Mouse (Mus musculus): ENCODE data around the gene Pnrc2. TPM values are rescaled to one million over a fixed set of nuclear protein-coding genes. Genes with fewer than 3 reads are reported as not detected.
A peak's percentile ranks its signal among the peaks of the same experiment; 100 is the strongest.

Pnrc2 gene
- polyA plus RNA-seq, 1 experiment from 2014 or later: 74.9 TPM

GRCm38 (mm10) chr4:135884531-135884930 is 10.9 kb upstream of the Pnrc2 start:
- 63% methylated on average over 6 of the region's 6 CpGs for WGBS (ENCODE audit: insufficient replicate concordance)
- H3K36me3 ChIP-seq (ENCODE audit: control insufficient read depth, insufficient read depth): no peaks in the 10 kb centered on the region
- no peak overlapping the region for H3K9ac ChIP-seq (ENCODE audit: low read depth, low read length)
- no peak overlapping the region for H3K27ac ChIP-seq (ENCODE audit: low read length)
- H3K27me3 ChIP-seq (ENCODE audit: control insufficient read depth, insufficient read depth, low read depth, low read length): no peaks in the 10 kb centered on the region
- H3K4me2 ChIP-seq (ENCODE audit: low read depth, low read length): no peak overlapping the region
- no peaks in the 10 kb centered on the region for H3K9me3 ChIP-seq (replicated peaks; ENCODE audit: control insufficient read depth, low read length)
- ATAC-seq (ENCODE audit: low read depth): no peak
- H3K4me3 ChIP-seq (ENCODE audit: low read depth, low read length): no peak overlapping the region
- peaks cover 4% of the 10 kb centered on the region for H3K4me1 ChIP-seq (ENCODE audit: control insufficient read depth, low read depth, low read length)

GRCm38 (mm10) chr4:135883881-135884516 is 10.3 kb upstream of the Pnrc2 start:
- Histone ChIP-seq H3K27ac (ENCODE audit: low read length) (no peak overlapping the region), H3K4me3 (ENCODE audit: low read depth, low read length) (no peak overlapping the region), H3K9me3 (replicated peaks; ENCODE audit: control insufficient read depth, low read length) (no peaks in the 10 kb centered on the region), H3K4me1 (ENCODE audit: control insufficient read depth, low read depth, low read length) (peaks cover 4% of the 10 kb centered on the region), H3K4me2 (ENCODE audit: low read depth, low read length) (no peak overlapping the region), H3K36me3 (ENCODE audit: control insufficient read depth, insufficient read depth) (no peaks in the 10 kb centered on the region), H3K27me3 (ENCODE audit: control insufficient read depth, insufficient read depth, low read depth, low read length) (no peaks in the 10 kb centered on the region), H3K9ac (ENCODE audit: low read depth, low read length) (no peak overlapping the region)
- no peak for ATAC-seq (ENCODE audit: low read depth)
- 43% methylated on average over 7 of the region's 7 CpGs for WGBS (ENCODE audit: insufficient replicate concordance)

GRCm38 (mm10) chr4:135883401-135883851 is 9.8 kb upstream of the Pnrc2 start:
- no peak overlapping the region for H3K4me2 ChIP-seq (ENCODE audit: low read depth, low read length)
- ATAC-seq (ENCODE audit: low read depth): no peak
- 56% methylated on average over 10 of the region's 10 CpGs for WGBS (ENCODE audit: insufficient replicate concordance)
- no peaks in the 10 kb centered on the region for H3K27me3 ChIP-seq (ENCODE audit: control insufficient read depth, insufficient read depth, low read depth, low read length)
- no peaks in the 10 kb centered on the region for H3K9me3 ChIP-seq (replicated peaks; ENCODE audit: control insufficient read depth, low read length)
- no peak overlapping the region for H3K4me3 ChIP-seq (ENCODE audit: low read depth, low read length)
- peak overlapping the region; percentile 17; the same call in 1 of the 2 replicates for H3K27ac ChIP-seq (ENCODE audit: low read length)
- H3K36me3 ChIP-seq (ENCODE audit: control insufficient read depth, insufficient read depth): no peaks in the 10 kb centered on the region
- H3K9ac ChIP-seq (ENCODE audit: low read depth, low read length): no peak overlapping the region
- H3K4me1 ChIP-seq (ENCODE audit: control insufficient read depth, low read depth, low read length): peaks cover 4% of the 10 kb centered on the region

GRCm38 (mm10) chr4:135882023-135882422 is 8.4 kb upstream of the Pnrc2 start:
- Histone ChIP-seq H3K4me3 (ENCODE audit: low read depth, low read length) (no peak overlapping the region), H3K4me2 (ENCODE audit: low read depth, low read length) (no peak overlapping the region), H3K9ac (ENCODE audit: low read depth, low read length) (no peak overlapping the region), H3K4me1 (ENCODE audit: control insufficient read depth, low read depth, low read length) (peaks cover 5% of the 10 kb centered on the region), H3K9me3 (replicated peaks; ENCODE audit: control insufficient read depth, low read length) (no peaks in the 10 kb centered on the region), H3K36me3 (ENCODE audit: control insufficient read depth, insufficient read depth) (no peaks in the 10 kb centered on the region), H3K27ac (ENCODE audit: low read length) (no peak overlapping the region), H3K27me3 (ENCODE audit: control insufficient read depth, insufficient read depth, low read depth, low read length) (no peaks in the 10 kb centered on the region)
- WGBS (ENCODE audit: insufficient replicate concordance): 58% methylated on average over 6 of the region's 6 CpGs
- no peak for ATAC-seq (ENCODE audit: low read depth)

- ATAC-seq (ENCODE audit: low read depth): no peak
- H3K36me3 ChIP-seq (ENCODE audit: control insufficient read depth, insufficient read depth): no peaks in the 10 kb centered on the region
- no peak overlapping the region for H3K4me2 ChIP-seq (ENCODE audit: low read depth, low read length)
- no peak overlapping the region for H3K9ac ChIP-seq (ENCODE audit: low read depth, low read length)
- H3K4me1 ChIP-seq (ENCODE audit: control insufficient read depth, low read depth, low read length): peaks cover 20% of the 10 kb centered on the region
- H3K4me3 ChIP-seq (ENCODE audit: low read depth, low read length): no peak overlapping the region
- no peak overlapping the region for H3K27ac ChIP-seq (ENCODE audit: low read length)
- H3K27me3 ChIP-seq (ENCODE audit: control insufficient read depth, insufficient read depth, low read depth, low read length): no peaks in the 10 kb centered on the region
- WGBS (ENCODE audit: insufficient replicate concordance): 72% methylated on average over 10 of the region's 10 CpGs
- no peaks in the 10 kb centered on the region for H3K9me3 ChIP-seq (replicated peaks; ENCODE audit: control insufficient read depth, low read length)
Measured at GRCm38 (mm10) chr4:135880576-135880975, 6.9 kb upstream of the Pnrc2 start.

GRCm38 (mm10) chr4:135880018-135880417 is 6.4 kb upstream of the Pnrc2 start:
- Histone ChIP-seq H3K27me3 (ENCODE audit: control insufficient read depth, insufficient read depth, low read depth, low read length) (no peaks in the 10 kb centered on the region), H3K4me3 (ENCODE audit: low read depth, low read length) (no peak overlapping the region), H3K4me2 (ENCODE audit: low read depth, low read length) (no peak overlapping the region), H3K36me3 (ENCODE audit: control insufficient read depth, insufficient read depth) (no peaks in the 10 kb centered on the region), H3K9ac (ENCODE audit: low read depth, low read length) (no peak overlapping the region), H3K4me1 (ENCODE audit: control insufficient read depth, low read depth, low read length) (peaks cover 25% of the 10 kb centered on the region), H3K9me3 (replicated peaks; ENCODE audit: control insufficient read depth, low read length) (no peaks in the 10 kb centered on the region), H3K27ac (ENCODE audit: low read length) (no peak overlapping the region)
- no peak for ATAC-seq (ENCODE audit: low read depth)
- 84% methylated on average over 6 of the region's 6 CpGs for WGBS (ENCODE audit: insufficient replicate concordance)

- 72% methylated on average over 6 of the region's 6 CpGs for WGBS (ENCODE audit: insufficient replicate concordance)
Measured at GRCm38 (mm10) chr4:135879021-135879420, 5.4 kb upstream of the Pnrc2 start.

GRCm38 (mm10) chr4:135877742-135878141 is 4.1 kb upstream of the Pnrc2 start:
- no peak overlapping the region for H3K27ac ChIP-seq (ENCODE audit: low read length)
- no peaks in the 10 kb centered on the region for H3K9me3 ChIP-seq (replicated peaks; ENCODE audit: control insufficient read depth, low read length)
- no peak overlapping the region for H3K4me3 ChIP-seq (ENCODE audit: low read depth, low read length)
- H3K27me3 ChIP-seq (ENCODE audit: control insufficient read depth, insufficient read depth, low read depth, low read length): no peaks in the 10 kb centered on the region
- peaks cover 1% of the 10 kb centered on the region for H3K36me3 ChIP-seq (ENCODE audit: control insufficient read depth, insufficient read depth)
- WGBS (ENCODE audit: insufficient replicate concordance): 54% methylated on average over 2 of the region's 2 CpGs
- ATAC-seq (ENCODE audit: low read depth): no peak
- H3K4me2 ChIP-seq (ENCODE audit: low read depth, low read length): no peak overlapping the region
- no peak overlapping the region for H3K9ac ChIP-seq (ENCODE audit: low read depth, low read length)
- peaks cover 31% of the 10 kb centered on the region for H3K4me1 ChIP-seq (ENCODE audit: control insufficient read depth, low read depth, low read length)

More at GRCm38 (mm10) chr4:135879021-135879420, 5.4 kb upstream of the Pnrc2 start:
- no peaks in the 10 kb centered on the region for H3K9me3 ChIP-seq (replicated peaks; ENCODE audit: control insufficient read depth, low read length)
- ATAC-seq (ENCODE audit: low read depth): no peak
- peaks cover 35% of the 10 kb centered on the region for H3K4me1 ChIP-seq (ENCODE audit: control insufficient read depth, low read depth, low read length)
- H3K4me2 ChIP-seq (ENCODE audit: low read depth, low read length): no peak overlapping the region
- H3K36me3 ChIP-seq (ENCODE audit: control insufficient read depth, insufficient read depth): no peaks in the 10 kb centered on the region
- no peak overlapping the region for H3K27ac ChIP-seq (ENCODE audit: low read length)
- no peak overlapping the region for H3K9ac ChIP-seq (ENCODE audit: low read depth, low read length)
- H3K4me3 ChIP-seq (ENCODE audit: low read depth, low read length): no peak overlapping the region
- no peaks in the 10 kb centered on the region for H3K27me3 ChIP-seq (ENCODE audit: control insufficient read depth, insufficient read depth, low read depth, low read length)

- peaks cover 37% of the 10 kb centered on the region for H3K4me1 ChIP-seq (ENCODE audit: control insufficient read depth, low read depth, low read length)
- peak overlapping the region; percentile 54 for H3K4me3 ChIP-seq (ENCODE audit: low read depth, low read length)
- H3K27me3 ChIP-seq (ENCODE audit: control insufficient read depth, insufficient read depth, low read depth, low read length): no peaks in the 10 kb centered on the region
- peak overlapping the region; percentile 75 for H3K4me2 ChIP-seq (ENCODE audit: low read depth, low read length)
- ATAC-seq (ENCODE audit: low read depth): no peak
- no peaks in the 10 kb centered on the region for H3K9me3 ChIP-seq (replicated peaks; ENCODE audit: control insufficient read depth, low read length)
- WGBS (ENCODE audit: insufficient replicate concordance): 2% methylated on average over 16 of the region's 16 CpGs
- peaks cover 13% of the 10 kb centered on the region for H3K36me3 ChIP-seq (ENCODE audit: control insufficient read depth, insufficient read depth)
- H3K27ac ChIP-seq (ENCODE audit: low read length): peak overlapping the region; percentile 82
- H3K9ac ChIP-seq (ENCODE audit: low read depth, low read length): peak overlapping the region; percentile 59
Measured at GRCm38 (mm10) chr4:135876583-135877020, 3.0 kb upstream of the Pnrc2 start.
